Mouse (Mus musculus) cortical plate, adult 2 months (tissue): ENCODE measurements at regions not wholly inside any gene's neighbourhood (a gene's known extent, or its start where the extent isn't known, plus 50 kb on each side); places are given as distances from the start of the nearest gene placed in this dataset.

Experiments used
- CTCF ChIP-seq: fragments of 200-500 bp; IDR thresholded peaks from 2 replicates; pipeline ENCODE4 v1.5.1; 2011; ENCODE audit warnings: mild to moderate bottlenecking, control low read depth, low read length; ENCODE audit not compliant: insufficient read depth; ENCODE audit errors: extremely low read depth
- POLR2A ChIP-seq: fragments of 200-500 bp; IDR thresholded peaks from 2 replicates; pipeline ENCODE4 v1.6.1; 2011; ENCODE audit warnings: mild to moderate bottlenecking, low read length, control low read depth; ENCODE audit not compliant: insufficient read depth; ENCODE audit errors: extremely low read depth

- no peak for TF ChIP-seq POLR2A
- no peak for TF ChIP-seq CTCF
These were observed 88.5 kb downstream of the Otor start for GRCm38 (mm10) chr2:143166771-143167170.
